Mouse (Mus musculus): ENCODE data around the gene Retreg1. TPM values are rescaled to one million over a fixed set of nuclear protein-coding genes. Genes with fewer than 3 reads are reported as not detected.

Gene Retreg1
- polyA plus RNA-seq, 1 experiment from 2014 or later, result 15.3 TPM

GRCm38 (mm10) chr15:25902931-25903615, 60.1 kb downstream of the Retreg1 start:
- Histone ChIP-seq H3K27me3 (ENCODE audit: control insufficient read depth, insufficient read depth, low read length) (no peaks in the 10 kb centered on the region), H3K4me2 (replicated peaks) (no peak overlapping the region), H3K4me1 (replicated peaks; ENCODE audit: control insufficient read depth, insufficient read depth, low read length) (no peaks in the 10 kb centered on the region), H3K36me3 (replicated peaks; ENCODE audit: control insufficient read depth, insufficient read depth) (no peaks in the 10 kb centered on the region), H3K9ac (no peak overlapping the region), H3K9me3 (ENCODE audit: control insufficient read depth, low read length) (no peaks in the 10 kb centered on the region), H3K27ac (no peak overlapping the region), H3K4me3 (replicated peaks; ENCODE audit: low read length) (no peak overlapping the region)
- no peak for DNase-seq (ENCODE audit: low spot score)
- WGBS, result 92% methylated on average over 15 of the region's 15 CpGs
- ATAC-seq (ENCODE audit: low FRiP score), result no peak

- no peak overlapping the region for H3K4me3 ChIP-seq (replicated peaks; ENCODE audit: low read length)
- no peaks in the 10 kb centered on the region for H3K27me3 ChIP-seq (ENCODE audit: control insufficient read depth, insufficient read depth, low read length)
- H3K9ac ChIP-seq, result no peak overlapping the region
- 88% methylated on average over 14 of the region's 14 CpGs for WGBS
- no peaks in the 10 kb centered on the region for H3K9me3 ChIP-seq (ENCODE audit: control insufficient read depth, low read length)
- ATAC-seq (ENCODE audit: low FRiP score) (no peak), DNase-seq (ENCODE audit: low spot score) (no peak)
- H3K4me1 ChIP-seq (replicated peaks; ENCODE audit: control insufficient read depth, insufficient read depth, low read length), result no peaks in the 10 kb centered on the region
- no peaks in the 10 kb centered on the region for H3K36me3 ChIP-seq (replicated peaks; ENCODE audit: control insufficient read depth, insufficient read depth)
- no peak overlapping the region for H3K27ac ChIP-seq
- H3K4me2 ChIP-seq (replicated peaks), result no peak overlapping the region
These were observed 61.5 kb downstream of the Retreg1 start for GRCm38 (mm10) chr15:25904435-25905021.

GRCm38 (mm10) chr15:25909783-25910494, 67.0 kb downstream of the Retreg1 start:
- H3K4me1 ChIP-seq (replicated peaks; ENCODE audit: control insufficient read depth, insufficient read depth, low read length), result no peaks in the 10 kb centered on the region
- ATAC-seq (ENCODE audit: low FRiP score) (no peak), DNase-seq (ENCODE audit: low spot score) (no peak)
- H3K4me3 ChIP-seq (replicated peaks; ENCODE audit: low read length), result no peak overlapping the region
- no peaks in the 10 kb centered on the region for H3K9me3 ChIP-seq (ENCODE audit: control insufficient read depth, low read length)
- no peaks in the 10 kb centered on the region for H3K27me3 ChIP-seq (ENCODE audit: control insufficient read depth, insufficient read depth, low read length)
- H3K4me2 ChIP-seq (replicated peaks), result no peak overlapping the region
- H3K27ac ChIP-seq, result no peak overlapping the region
- H3K9ac ChIP-seq, result no peak overlapping the region
- 73% methylated on average over 11 of the region's 11 CpGs for WGBS
- no peaks in the 10 kb centered on the region for H3K36me3 ChIP-seq (replicated peaks; ENCODE audit: control insufficient read depth, insufficient read depth)

GRCm38 (mm10) chr15:25910495-25910865, 67.5 kb downstream of the Retreg1 start:
- Histone ChIP-seq H3K9ac (no peak overlapping the region), H3K9me3 (ENCODE audit: control insufficient read depth, low read length) (no peaks in the 10 kb centered on the region), H3K36me3 (replicated peaks; ENCODE audit: control insufficient read depth, insufficient read depth) (no peaks in the 10 kb centered on the region), H3K4me2 (replicated peaks) (no peak overlapping the region), H3K4me3 (replicated peaks; ENCODE audit: low read length) (no peak overlapping the region), H3K27ac (no peak overlapping the region), H3K27me3 (ENCODE audit: control insufficient read depth, insufficient read depth, low read length) (no peaks in the 10 kb centered on the region), H3K4me1 (replicated peaks; ENCODE audit: control insufficient read depth, insufficient read depth, low read length) (no peaks in the 10 kb centered on the region; the same call in 1 of the 2 replicates)
- 50% methylated on average over 1 of the region's 1 CpGs for WGBS
- ATAC-seq (ENCODE audit: low FRiP score) (no peak), DNase-seq (ENCODE audit: low spot score) (no peak)

- no peak for ATAC-seq (ENCODE audit: low FRiP score)
- Histone ChIP-seq H3K27me3 (ENCODE audit: control insufficient read depth, insufficient read depth, low read length) (no peaks in the 10 kb centered on the region), H3K9me3 (ENCODE audit: control insufficient read depth, low read length) (no peaks in the 10 kb centered on the region), H3K4me1 (replicated peaks; ENCODE audit: control insufficient read depth, insufficient read depth, low read length) (no peaks in the 10 kb centered on the region; the same call in none of the 2 replicates), H3K27ac (no peak overlapping the region), H3K4me3 (replicated peaks; ENCODE audit: low read length) (no peak overlapping the region), H3K4me2 (replicated peaks) (no peak overlapping the region), H3K9ac (no peak overlapping the region), H3K36me3 (replicated peaks; ENCODE audit: control insufficient read depth, insufficient read depth) (no peaks in the 10 kb centered on the region)
- WGBS, result 90% methylated on average over 1 of the region's 1 CpGs
- DNase-seq (ENCODE audit: low spot score), result no peak
These were observed 67.9 kb downstream of the Retreg1 start for GRCm38 (mm10) chr15:25910924-25911323.

GRCm38 (mm10) chr15:25912911-25913310, 69.9 kb downstream of the Retreg1 start:
- H3K9me3 ChIP-seq (ENCODE audit: control insufficient read depth, low read length), result no peaks in the 10 kb centered on the region
- no peaks in the 10 kb centered on the region; the same call in none of the 2 replicates for H3K4me1 ChIP-seq (replicated peaks; ENCODE audit: control insufficient read depth, insufficient read depth, low read length)
- H3K4me3 ChIP-seq (replicated peaks; ENCODE audit: low read length), result no peak overlapping the region
- ATAC-seq (ENCODE audit: low FRiP score), result no peak
- no peaks in the 10 kb centered on the region for H3K27me3 ChIP-seq (ENCODE audit: control insufficient read depth, insufficient read depth, low read length)
- H3K27ac ChIP-seq, result no peak overlapping the region
- no peak for DNase-seq (ENCODE audit: low spot score)
- WGBS, result 90% methylated on average over 7 of the region's 7 CpGs
- no peak overlapping the region for H3K4me2 ChIP-seq (replicated peaks)
- no peak overlapping the region for H3K9ac ChIP-seq
- no peaks in the 10 kb centered on the region for H3K36me3 ChIP-seq (replicated peaks; ENCODE audit: control insufficient read depth, insufficient read depth)

- H3K36me3 ChIP-seq (replicated peaks; ENCODE audit: control insufficient read depth, insufficient read depth), result no peaks in the 10 kb centered on the region
- no peak overlapping the region for H3K27ac ChIP-seq
- no peak overlapping the region for H3K9ac ChIP-seq
- WGBS, result 63% methylated on average over 9 of the region's 9 CpGs
- no peaks in the 10 kb centered on the region for H3K27me3 ChIP-seq (ENCODE audit: control insufficient read depth, insufficient read depth, low read length)
- H3K4me3 ChIP-seq (replicated peaks; ENCODE audit: low read length), result no peak overlapping the region
- DNase-seq (ENCODE audit: low spot score) (no peak), ATAC-seq (ENCODE audit: low FRiP score) (no peak)
- H3K4me2 ChIP-seq (replicated peaks), result no peak overlapping the region
- no peaks in the 10 kb centered on the region; the same call in none of the 2 replicates for H3K4me1 ChIP-seq (replicated peaks; ENCODE audit: control insufficient read depth, insufficient read depth, low read length)
- H3K9me3 ChIP-seq (ENCODE audit: control insufficient read depth, low read length), result no peaks in the 10 kb centered on the region
These were observed 70.7 kb downstream of the Retreg1 start for GRCm38 (mm10) chr15:25913659-25914058.

- no peak for ATAC-seq (ENCODE audit: low FRiP score)
- H3K4me2 ChIP-seq (replicated peaks), result no peak overlapping the region
- no peaks in the 10 kb centered on the region for H3K9me3 ChIP-seq (ENCODE audit: control insufficient read depth, low read length)
- H3K4me1 ChIP-seq (replicated peaks; ENCODE audit: control insufficient read depth, insufficient read depth, low read length), result no peaks in the 10 kb centered on the region; the same call in none of the 2 replicates
- no peak overlapping the region for H3K27ac ChIP-seq
- H3K9ac ChIP-seq, result no peak overlapping the region
- no peak for DNase-seq (ENCODE audit: low spot score)
- H3K36me3 ChIP-seq (replicated peaks; ENCODE audit: control insufficient read depth, insufficient read depth), result no peaks in the 10 kb centered on the region
- 87% methylated on average over 4 of the region's 4 CpGs for WGBS
- no peaks in the 10 kb centered on the region for H3K27me3 ChIP-seq (ENCODE audit: control insufficient read depth, insufficient read depth, low read length)
- H3K4me3 ChIP-seq (replicated peaks; ENCODE audit: low read length), result no peak overlapping the region
These were observed 71.2 kb downstream of the Retreg1 start for GRCm38 (mm10) chr15:25914160-25914559.

GRCm38 (mm10) chr15:25915013-25915412, 72.0 kb downstream of the Retreg1 start:
- Histone ChIP-seq H3K4me1 (replicated peaks; ENCODE audit: control insufficient read depth, insufficient read depth, low read length) (no peaks in the 10 kb centered on the region; the same call in none of the 2 replicates), H3K4me2 (replicated peaks) (no peak overlapping the region), H3K27me3 (ENCODE audit: control insufficient read depth, insufficient read depth, low read length) (no peaks in the 10 kb centered on the region), H3K4me3 (replicated peaks; ENCODE audit: low read length) (no peak overlapping the region), H3K9ac (no peak overlapping the region), H3K9me3 (ENCODE audit: control insufficient read depth, low read length) (no peaks in the 10 kb centered on the region), H3K27ac (0 out of 2 replicates have a peak overlapping the region, but pooled peaks have one; percentile 32), H3K36me3 (replicated peaks; ENCODE audit: control insufficient read depth, insufficient read depth) (no peaks in the 10 kb centered on the region)
- ATAC-seq (ENCODE audit: low FRiP score) (no peak), DNase-seq (ENCODE audit: low spot score) (no peak)
- 62% methylated on average over 10 of the region's 10 CpGs for WGBS

Measured in hindbrain, embryonic 14.5 days (tissue).